ENCODE assay signal across 28 mouse cellular contexts in genomic region chr13:33105626-33106025, GRCm38 (mm10). TPM values are rescaled to one million over a fixed set of nuclear protein-coding genes. Genes with fewer than 3 reads are reported as not detected.
"Had no signal": no experiment of that assay in that cellular context is flagged by ENCODE, and none has a peak within 500 bp of the region (broad histone marks: within the 10 kb centered on the region; RNA-seq: fewer than 3 reads in every experiment).

No protein-coding gene starts in this region.

- H3K27me3 ChIP-seq: liver, embryonic 15.5 days; lung, embryonic 15.5 days; midbrain, embryonic 12.5 days; neural tube, embryonic 12.5 days had no signal

- H3K9me3 ChIP-seq: liver, embryonic 15.5 days; lung, embryonic 15.5 days; midbrain, embryonic 12.5 days had no signal

- H3K9ac ChIP-seq: liver, embryonic 15.5 days; liver, postnatal 0 days; lung, embryonic 15.5 days; midbrain, embryonic 12.5 days; neural tube, embryonic 12.5 days had no signal

- DNase-seq: liver, postnatal 0 days; lung, adult 2 months; lung, postnatal 14 days; lung, postnatal 36 days; midbrain, embryonic 14.5 days; retina, postnatal 1 day; right cerebral cortex, adult 18-20 months; right cerebral cortex, postnatal 25 days; right cerebral cortex, postnatal 4 days; spleen, adult 18-20 months; thymus, postnatal 14 days; thymus, postnatal 36 days had no signal

- H3K4me3 ChIP-seq: liver, embryonic 15.5 days; lung, embryonic 15.5 days; midbrain, embryonic 10.5 days; midbrain, embryonic 12.5 days; neural tube, embryonic 12.5 days had no signal

- H3K36me3 ChIP-seq: liver, embryonic 15.5 days; lung, embryonic 15.5 days; midbrain, embryonic 10.5 days; midbrain, embryonic 12.5 days; neural tube, embryonic 12.5 days had no signal

- ATAC-seq: liver, postnatal 0 days; lung, postnatal 0 days; midbrain, embryonic 16.5 days had no signal

- H3K4me2 ChIP-seq: liver, embryonic 15.5 days; lung, embryonic 15.5 days; midbrain, embryonic 12.5 days; neural tube, embryonic 12.5 days had no signal

- H3K4me1 ChIP-seq: liver, embryonic 15.5 days; lung, embryonic 15.5 days; midbrain, embryonic 10.5 days; midbrain, embryonic 12.5 days; neural tube, embryonic 12.5 days had no signal

- H3K27ac ChIP-seq: liver, embryonic 15.5 days; lung, embryonic 15.5 days; midbrain, embryonic 10.5 days; midbrain, embryonic 12.5 days; neural tube, embryonic 12.5 days had no signal

RNA-seq across cellular contexts. Expression of gene Serpinb1b, which starts 27.3 kb away (rescaled TPM):
- total RNA-seq: megakaryocyte-erythroid progenitor cell, adult 5-6 weeks; neutrophil, adult 5-6 weeks had no signal
- polyA plus RNA-seq: liver, embryonic 15.5 days; liver, postnatal 0 days; lung, embryonic 15.5 days; neural tube, embryonic 12.5 days; small intestine, adult 2 months; testis, adult 2 months had no signal

RNA-seq across cellular contexts. Expression of gene Serpinb9c, which starts 53.9 kb away (rescaled TPM):
- total RNA-seq: megakaryocyte, adult 5-6 weeks; megakaryocyte-erythroid progenitor cell, adult 5-6 weeks; monocyte, adult 5-6 weeks; neutrophil, adult 5-6 weeks had no signal
- polyA plus RNA-seq: liver, embryonic 15.5 days; liver, postnatal 0 days; lung, adult 2 months; lung, embryonic 15.5 days; lung, postnatal 0 days; midbrain, embryonic 10.5 days; midbrain, embryonic 12.5 days; midbrain, embryonic 14.5 days; midbrain, embryonic 16.5 days; neural tube, embryonic 12.5 days; neural tube, embryonic 14.5 days; small intestine, adult 2 months; stomach, embryonic 14.5 days; stomach, embryonic 16.5 days had no signal
